Mouse (Mus musculus) stomach, postnatal 0 days (tissue): Measurements from ENCODE around the gene Rapgef1.

ENCODE experiments used
- CTCF ChIP-seq: IDR thresholded peaks from 2 replicates; pipeline ENCODE4 v1.5.1; 2016; ENCODE audit warnings: antibody characterized with exemption, low read depth, mild to moderate bottlenecking, moderate library complexity
- EP300 ChIP-seq: optimal IDR thresholded peaks from 2 replicates; pipeline ENCODE3; 2016; ENCODE audit warnings: antibody characterized with exemption

DNA sequence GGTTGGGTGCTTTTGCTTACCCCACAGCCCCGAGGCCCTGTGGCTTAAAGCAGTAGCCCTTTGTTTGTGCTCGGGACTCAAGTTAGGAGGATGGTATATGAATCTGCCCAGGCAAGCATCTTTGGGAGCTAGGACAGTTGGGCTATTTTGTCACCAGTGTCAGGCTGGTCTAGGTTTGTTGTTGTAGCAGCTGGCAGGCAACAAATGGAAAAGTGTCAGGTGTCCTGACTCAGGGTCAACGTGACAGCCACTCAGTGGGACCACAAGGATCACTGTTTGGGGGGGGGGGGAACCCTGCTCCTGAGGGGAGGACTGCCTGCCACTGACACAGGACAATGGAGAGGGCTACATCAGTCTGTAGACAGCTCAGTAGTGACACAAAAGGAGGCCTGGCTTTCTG lies 91.5 kb downstream of the Rapgef1 start:
- TF ChIP-seq EP300 (no peak), CTCF (no peak)
